Mouse (Mus musculus) liver, embryonic 14.5 days (tissue): ENCODE measurements around the gene Sag. TPM values are rescaled to one million over a fixed set of nuclear protein-coding genes. Genes with fewer than 3 reads are reported as not detected.

ENCODE experiments used
- ATAC-seq: fragments of 200-750 bp; cut with Nextera tagmentation; 2 replicates; pipeline ENCODE4 v1.8.0; 2017; ENCODE audit warnings: moderate number of reproducible peaks, mild to moderate bottlenecking, moderate library complexity; ENCODE audit not compliant: insufficient read depth
- DNase-seq, 3 experiments: peaks; one replicate each; pipeline ENCODE4 v3.0.0-alpha.2; 2012 to 2013; ENCODE audit warnings: low read depth in 3 of 3, low spot score in 3 of 3
- H3K27ac ChIP-seq: fragments of 300-500 bp; sonication (generic); 2 replicates; pipeline ENCODE4 v1.5.1; 2014; ENCODE audit warnings: moderate library complexity, mild to moderate bottlenecking, control low read depth, inconsistent platforms
- H3K27me3 ChIP-seq: fragments of 300-500 bp; sonication (generic); 2 replicates; pipeline ENCODE4 v1.6.1; 2014; ENCODE audit warnings: mild to moderate bottlenecking, low read length, moderate library complexity; ENCODE audit not compliant: control insufficient read depth, insufficient read depth
- H3K36me3 ChIP-seq: fragments of 300-500 bp; sonication (generic); replicated peaks from 2 replicates; pipeline ENCODE4 v1.6.1; 2014; ENCODE audit warnings: low read depth; ENCODE audit not compliant: control insufficient read depth, insufficient read depth
- H3K4me1 ChIP-seq, 2 experiments: fragments of 200-500 bp in 1 of 2; fragments of 300-500 bp in 1 of 2; sonication (generic) in 1 of 2; replicated peaks; 2 replicates each; pipeline ENCODE4 v1.6.1; 2012 to 2014; ENCODE audit warnings: antibody characterized with exemption in 1 of 2, inconsistent platforms in 1 of 2, low read length in 1 of 2; ENCODE audit not compliant: control insufficient read depth in 2 of 2, insufficient read depth in 2 of 2
- H3K4me2 ChIP-seq: fragments of 300-500 bp; sonication (generic); 2 replicates; pipeline ENCODE4 v1.6.1; 2014; ENCODE audit warnings: low read depth, mild to moderate bottlenecking, control low read depth, moderate library complexity
- H3K4me3 ChIP-seq, 2 experiments: fragments of 200-500 bp in 1 of 2; fragments of 300-500 bp in 1 of 2; sonication (generic) in 1 of 2; 2 replicates each; pipeline ENCODE4 v1.5.1; 2012 to 2014; ENCODE audit warnings: low read depth in 2 of 2, low read length in 2 of 2, mild to moderate bottlenecking in 2 of 2, control low read depth in 1 of 2, inconsistent platforms in 1 of 2, moderate library complexity in 1 of 2; ENCODE audit not compliant: insufficient read depth in 1 of 2
- H3K9ac ChIP-seq: fragments of 300-500 bp; sonication (generic); replicated peaks from 2 replicates; pipeline ENCODE4 v1.6.1; 2014; ENCODE audit warnings: mild to moderate bottlenecking, control low read depth, moderate library complexity
- H3K9me3 ChIP-seq: fragments of 300-500 bp; sonication (generic); 2 replicates; pipeline ENCODE4 v1.6.1; 2016; ENCODE audit warnings: low read length, mixed read lengths; ENCODE audit not compliant: control insufficient read depth
- CTCF ChIP-seq: IDR thresholded peaks from 2 replicates; pipeline ENCODE4 v1.5.1; 2016; ENCODE audit warnings: antibody characterized with exemption, low read depth, control low read depth
- EP300 ChIP-seq: IDR thresholded peaks from 2 replicates; pipeline ENCODE4 v1.6.1; 2016; ENCODE audit warnings: antibody characterized with exemption, low read depth
- WGBS: fragments of 180-500 bp; shearing (Covaris S2); extraction: QIAGEN DNeasy Blood & Tissue Kit; methylation state at CpG from one replicate; pipeline ENCODE4 v1.1.7; 2014; ENCODE audit not compliant: insufficient replicate concordance; 5-methylcytosine and 5-hydroxymethylcytosine counted together
- polyA plus RNA-seq, 2 experiments: library from polyadenylated mRNA; depleted of rRNA in 1 of 2; stranded (reverse) in 1 of 2; unstranded in 1 of 2; fragments of >200 nt; fragmentation: Nextera tagmentation in 1 of 2; extraction: Ambion mirVana in 1 of 2; gene quantifications; 2 replicates each; pipeline versions ENCODE4 v1.2.1 to v1.2.3; 2012 to 2014

Sag gene
- polyA plus RNA-seq (2012; rRNA removed) (0.27 TPM in 2 replicates), polyA plus RNA-seq (2014; fragmentation: Nextera tagmentation; extraction: Ambion mirVana) (0.56 and 0.67 TPM in 2 replicates)

DNA sequence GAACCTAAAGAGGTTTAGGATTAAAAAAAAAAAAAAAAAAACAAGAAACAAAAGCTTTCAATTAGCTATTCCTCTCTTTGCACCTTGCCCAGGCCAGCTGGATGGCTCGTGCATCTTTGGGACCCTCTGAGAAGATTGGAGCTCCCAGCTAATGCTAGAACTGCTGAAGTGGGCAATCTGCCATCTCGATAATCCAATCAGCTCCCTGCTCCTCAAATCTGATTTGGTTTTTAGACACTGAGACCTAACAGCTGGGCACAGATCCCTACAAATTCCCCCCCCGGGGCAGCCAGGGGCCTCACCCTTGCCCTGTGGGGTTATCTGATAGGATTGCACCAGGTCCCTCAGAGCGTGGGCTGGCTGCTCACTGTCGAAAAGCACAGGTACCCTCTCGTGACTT lies at the start of gene Sag:
Gene Sag, plus strand, starts transcription at position 105 of the 400 bp plus-strand sequence.
- Histone ChIP-seq H3K9me3 (no peaks in the 10 kb centered on the region), H3K36me3 (no peaks in the 10 kb centered on the region), H3K27ac (no peak within 1 kb of the TSS), H3K27me3 (no peaks in the 10 kb centered on the region), H3K9ac (no peak within 1 kb of the TSS), H3K4me3 (no peak within 1 kb of the TSS), H3K4me2 (no peak within 1 kb of the TSS), H3K4me1 (peaks cover 0 to 8% of the 10 kb centered on the region in 2 experiments; a peak in 2 of 4 replicates)
- 39% methylated on average over 6 of the region's 6 CpGs for WGBS
- ATAC-seq (no peak), DNase-seq (no peak)
- no peak for TF ChIP-seq CTCF
- TF ChIP-seq EP300: no peak

DNA sequence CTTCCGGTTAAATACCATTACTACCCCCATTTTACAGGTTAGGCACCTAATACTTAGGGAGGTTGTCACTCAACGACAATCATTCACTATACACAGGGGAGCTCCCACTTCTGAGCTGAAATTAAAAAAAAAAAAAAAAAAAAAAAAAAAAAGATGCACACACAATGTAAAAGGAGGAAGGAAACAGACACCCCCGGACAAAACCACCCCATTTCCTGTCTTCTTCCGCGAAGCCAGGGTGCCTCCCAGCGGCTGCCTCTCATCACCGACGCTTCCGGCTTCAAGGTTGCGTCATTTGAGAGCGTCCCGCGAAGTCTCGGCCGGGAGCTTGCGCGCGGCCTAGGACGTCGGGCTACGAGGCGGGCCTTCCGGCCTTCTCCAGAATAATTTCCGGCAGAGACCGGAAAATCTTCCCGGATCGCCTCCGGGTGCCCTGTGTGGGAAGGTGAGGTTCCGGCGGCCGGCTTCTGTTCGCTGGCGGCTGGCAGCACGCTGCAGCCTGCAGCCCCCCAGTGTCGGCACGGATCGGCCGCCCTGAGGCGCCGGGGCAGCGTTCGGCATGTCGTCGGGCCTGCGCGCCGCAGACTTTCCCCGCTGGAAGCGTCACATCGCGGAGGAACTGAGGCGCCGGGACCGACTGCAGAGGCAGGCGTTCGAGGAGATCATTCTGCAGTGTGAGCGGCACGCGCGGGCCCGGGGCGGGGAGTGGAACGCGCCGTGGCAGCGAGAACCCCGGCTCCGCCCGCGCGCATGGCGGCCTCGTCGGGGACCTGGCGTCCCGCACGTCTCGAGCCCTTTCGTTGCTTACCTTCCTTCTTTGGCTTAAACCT lies 47.6 kb upstream of the Sag start, which contains the start of gene Atg16l1:
Gene Atg16l1, plus strand, starts transcription at position 230 of the 830 bp plus-strand sequence.
- Histone ChIP-seq H3K4me2 (peak within 1 kb of the TSS; percentile 99), H3K27me3 (no peaks in the 10 kb centered on the region), H3K9me3 (no peaks in the 10 kb centered on the region), H3K4me3 (peak within 1 kb of the TSS; percentile 87 to 89), H3K36me3 (peaks cover 9% of the 10 kb centered on the region), H3K9ac (peak within 1 kb of the TSS; percentile 92), H3K27ac (peak within 1 kb of the TSS; percentile 84), H3K4me1 (peaks cover 17 to 18% of the 10 kb centered on the region in 2 experiments)
- WGBS: under 1% methylated on average over 79 of the region's 79 CpGs
- DNase-seq: peak; percentile 92 to 95 (median 93)
- peak; percentile 98 for ATAC-seq
- peak; percentile 47; the same call in 1 of the 2 replicates for TF ChIP-seq EP300
- TF ChIP-seq CTCF: peak; percentile 84

DNA sequence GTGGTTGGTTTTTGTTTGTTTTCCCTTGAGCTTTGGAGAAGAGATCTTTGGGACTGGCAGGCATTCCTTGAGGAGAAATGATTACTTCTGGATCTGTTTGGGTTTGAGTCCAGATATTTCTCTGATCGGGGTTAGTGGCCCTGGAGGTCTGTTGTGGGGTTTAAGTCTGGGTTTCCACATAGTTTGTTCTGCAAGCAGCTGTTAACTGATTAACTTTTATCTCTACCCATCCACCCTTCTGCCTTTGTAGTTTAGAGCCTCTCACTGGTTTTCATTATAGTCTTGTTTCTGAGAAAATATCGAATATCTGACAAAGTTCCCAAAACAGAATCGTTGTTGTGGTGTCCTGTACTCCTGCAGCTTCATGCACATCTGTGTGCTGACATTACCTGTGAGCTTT lies 39.7 kb upstream of the Sag start:
- peak overlapping the region; percentile 13 for H3K4me2 ChIP-seq
- H3K4me1 ChIP-seq: peaks cover 9 to 15% of the 10 kb centered on the region in 2 experiments
- ATAC-seq (peak; percentile 67; the same call in 1 of the 2 replicates), DNase-seq (peak in 1 of 3 experiments; percentile 17)
- peaks cover 73% of the 10 kb centered on the region for H3K36me3 ChIP-seq
- TF ChIP-seq CTCF (no peak), EP300 (peak; percentile 62)
- 10% methylated on average over 3 of the region's 3 CpGs for WGBS
- 0 out of 2 replicates have a peak overlapping the region, but pooled peaks have one; percentile 37 for H3K27ac ChIP-seq
- H3K9me3 ChIP-seq: no peaks in the 10 kb centered on the region
- H3K9ac ChIP-seq: no peak overlapping the region
- no peaks in the 10 kb centered on the region for H3K27me3 ChIP-seq
- H3K4me3 ChIP-seq: no peak overlapping the region

DNA sequence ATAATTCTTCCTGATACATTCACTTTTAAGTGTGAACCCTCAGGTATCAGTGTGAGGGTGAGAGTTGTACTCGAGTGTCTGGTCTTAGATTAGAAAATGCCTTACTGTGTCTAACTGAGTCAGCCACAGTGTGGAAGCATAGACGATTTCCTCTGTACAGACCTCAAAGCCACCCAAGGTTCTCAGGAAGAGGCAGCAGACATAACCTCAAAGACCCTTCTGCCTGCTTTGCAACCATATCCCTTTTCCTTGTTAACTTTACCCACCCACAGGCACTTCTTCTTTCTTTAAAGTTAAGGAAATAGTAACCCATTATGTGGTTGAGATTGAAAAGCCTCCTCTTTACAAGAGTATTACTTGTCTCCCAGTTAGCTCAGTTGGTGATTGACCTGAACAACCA lies 37.7 kb upstream of the Sag start:
- ATAC-seq (no peak), DNase-seq (no peak)
- no peaks in the 10 kb centered on the region for H3K27me3 ChIP-seq
- peaks cover 9 to 19% of the 10 kb centered on the region in 2 experiments for H3K4me1 ChIP-seq
- H3K9ac ChIP-seq: no peak overlapping the region
- 54% methylated on average over 2 of the region's 2 CpGs for WGBS
- H3K9me3 ChIP-seq: no peaks in the 10 kb centered on the region
- H3K27ac ChIP-seq: no peak overlapping the region
- H3K4me2 ChIP-seq: no peak overlapping the region
- peaks cover 77% of the 10 kb centered on the region for H3K36me3 ChIP-seq
- H3K4me3 ChIP-seq: no peak overlapping the region
- no peak for TF ChIP-seq CTCF
- no peak for TF ChIP-seq EP300

DNA sequence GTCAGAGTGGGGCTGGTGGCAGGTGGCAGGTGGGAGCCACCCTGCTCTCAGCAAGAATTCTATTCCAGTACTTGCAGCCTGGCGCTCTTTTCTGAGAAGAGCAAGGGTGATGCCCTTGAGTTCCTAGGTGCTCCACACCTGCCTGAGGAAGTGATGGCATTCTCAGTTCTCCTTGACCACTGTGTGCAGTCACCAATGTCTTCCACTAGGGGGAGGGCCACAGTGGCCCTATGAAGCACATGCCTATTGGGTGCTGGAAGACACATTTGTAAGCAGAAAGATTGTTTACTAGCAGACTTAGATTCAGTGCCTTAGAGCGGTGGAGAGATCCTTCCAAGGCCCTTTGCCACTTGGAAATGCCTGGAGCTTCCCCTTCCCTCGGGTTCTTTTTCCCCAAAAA lies 37.2 kb upstream of the Sag start:
- no peak overlapping the region for H3K4me3 ChIP-seq
- peaks cover 9 to 22% of the 10 kb centered on the region in 2 experiments for H3K4me1 ChIP-seq
- no peaks in the 10 kb centered on the region for H3K27me3 ChIP-seq
- DNase-seq: no peak
- peaks cover 78% of the 10 kb centered on the region for H3K36me3 ChIP-seq
- H3K9me3 ChIP-seq: no peaks in the 10 kb centered on the region
- no peak for ATAC-seq
- H3K9ac ChIP-seq: no peak overlapping the region
- TF ChIP-seq CTCF (peak; percentile 89), EP300 (no peak)
- WGBS: 75% methylated on average over 3 of the region's 3 CpGs
- no peak overlapping the region for H3K4me2 ChIP-seq
- no peak overlapping the region for H3K27ac ChIP-seq
